Mouse (Mus musculus) mature B cell (primary cell): ENCODE results near the gene Apol9a.

ENCODE experiments used
- in situ Hi-C: fragments of 300-500 bp; cut with MboI; formaldehyde crosslinking; loops from 2 replicates; pipeline ENCODE4 v1.14.3; 2019

Apol9a gene

GRCm38 (mm10) chr15:77376920-77377319 is 34.0 kb downstream of the Apol9a start:
- in situ Hi-C loops = no loop called here

- in situ Hi-C loops = no loop called here
Observed at GRCm38 (mm10) chr15:77370588-77370987, 40.3 kb downstream of the Apol9a start.

GRCm38 (mm10) chr15:77369981-77370380 is 41.0 kb downstream of the Apol9a start:
- in situ Hi-C loops = no loop called here

- in situ Hi-C loops = no loop called here
Observed at GRCm38 (mm10) chr15:77368818-77369320, 42.1 kb downstream of the Apol9a start.

GRCm38 (mm10) chr15:77368148-77368547 is 42.8 kb downstream of the Apol9a start:
- in situ Hi-C loops = no loop called here

GRCm38 (mm10) chr15:77367504-77367903 is 43.4 kb downstream of the Apol9a start:
- in situ Hi-C loops = no loop called here

- in situ Hi-C loops = no loop called here
Observed at GRCm38 (mm10) chr15:77366706-77367484, 44.0 kb downstream of the Apol9a start.

- in situ Hi-C loops = no loop called here
Observed at GRCm38 (mm10) chr15:77365700-77366570, 45.0 kb downstream of the Apol9a start.

- in situ Hi-C loops = no loop called here
Observed at GRCm38 (mm10) chr15:77364026-77364425, 46.9 kb downstream of the Apol9a start.

GRCm38 (mm10) chr15:77363578-77363977 is 47.4 kb downstream of the Apol9a start:
- in situ Hi-C loops = no loop called here

GRCm38 (mm10) chr15:77362952-77363351 is 48.0 kb downstream of the Apol9a start:
- in situ Hi-C loops = no loop called here

- in situ Hi-C loops = no loop called here
Observed at GRCm38 (mm10) chr15:77359905-77360304, 51.0 kb downstream of the Apol9a start.

GRCm38 (mm10) chr15:77359486-77359885 is 51.4 kb downstream of the Apol9a start:
- in situ Hi-C loops = no loop called here

GRCm38 (mm10) chr15:77359084-77359483 is 51.9 kb downstream of the Apol9a start:
- in situ Hi-C loops = no loop called here

GRCm38 (mm10) chr15:77358320-77359040 is 52.5 kb downstream of the Apol9a start:
- in situ Hi-C loops = no loop called here

GRCm38 (mm10) chr15:77356248-77356810 is 54.6 kb downstream of the Apol9a start:
- in situ Hi-C loops = no loop called here

GRCm38 (mm10) chr15:77354848-77355551 is 55.9 kb downstream of the Apol9a start:
- in situ Hi-C loops = no loop called here

- in situ Hi-C loops = no loop called here
Observed at GRCm38 (mm10) chr15:77354496-77354847, 56.5 kb downstream of the Apol9a start.
